Mouse (Mus musculus) limb, embryonic 10.5 days (tissue): ENCODE results near the gene Ptprz1. TPM values are rescaled to one million over a fixed set of nuclear protein-coding genes. Genes with fewer than 3 reads are reported as not detected.
"Not testable (repeated sequence)": the region's sequence is repeated elsewhere in the genome, so short reads cannot be mapped to it uniquely, and the experiment has no call there.

Experiments
- DNase-seq: peaks from one replicate; pipeline ENCODE4 v3.0.0-alpha.2; 2017; ENCODE audit warnings: low spot score
- H3K27ac ChIP-seq: fragments of 300-500 bp; sonication (generic); 2 replicates; pipeline ENCODE4 v1.5.1; 2016; ENCODE audit warnings: mild to moderate bottlenecking
- H3K27me3 ChIP-seq: fragments of 300-500 bp; sonication (generic); 2 replicates; pipeline ENCODE4 v1.6.1; 2016; ENCODE audit warnings: low read depth, mild to moderate bottlenecking; ENCODE audit not compliant: poor library complexity, severe bottlenecking
- H3K36me3 ChIP-seq: fragments of 300-500 bp; sonication (generic); 2 replicates; pipeline ENCODE4 v1.6.1; 2016; ENCODE audit warnings: mild to moderate bottlenecking, moderate library complexity
- H3K4me1 ChIP-seq: fragments of 300-500 bp; sonication (generic); 2 replicates; pipeline ENCODE4 v1.6.1; 2016
- H3K4me3 ChIP-seq: fragments of 300-500 bp; sonication (generic); 2 replicates; pipeline ENCODE4 v1.5.1; 2016; ENCODE audit warnings: mild to moderate bottlenecking, moderate library complexity
- H3K9me3 ChIP-seq: fragments of 300-500 bp; sonication (generic); replicated peaks from 2 replicates; pipeline ENCODE4 v1.6.1; 2016; ENCODE audit warnings: mild to moderate bottlenecking
- WGBS: fragments of 180-500 bp; shearing (Covaris S2); methylation state at CpG from one replicate; pipeline ENCODE4 v1.1.7; 2016; 5-methylcytosine and 5-hydroxymethylcytosine counted together
- polyA plus RNA-seq: library from polyadenylated mRNA; unstranded; fragments of >200 nt; fragmentation: Nextera tagmentation; extraction: Ambion mirVana; gene quantifications from 2 replicates; pipeline ENCODE4 v1.2.1, GENCODE M21; 2016

Ptprz1 gene
- polyA plus RNA-seq, 1 experiment from 2014 or later, result 1.3 TPM

DNA sequence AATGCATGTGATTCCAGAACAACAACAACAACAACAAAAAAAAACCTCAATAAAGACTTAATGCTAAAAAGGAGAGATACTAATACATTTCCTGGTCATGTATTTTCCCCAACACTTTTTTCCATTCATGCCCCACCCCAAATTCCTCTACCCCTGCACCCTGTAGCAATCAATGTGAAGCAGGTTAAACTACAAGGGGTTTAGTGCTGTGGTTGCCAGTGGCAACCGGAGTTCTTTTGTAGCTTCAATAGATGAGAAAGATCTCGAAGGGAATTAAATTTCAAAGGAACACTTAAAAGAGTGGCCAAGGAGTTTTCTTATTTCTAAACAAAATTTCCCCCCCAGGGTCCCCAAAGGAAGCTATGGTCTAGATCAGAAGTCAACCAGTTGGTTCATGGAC lies 200.8 kb downstream of the Ptprz1 start:
- Histone ChIP-seq H3K27ac (no peak overlapping the region), H3K36me3 (no peaks in the 10 kb centered on the region), H3K4me3 (no peak overlapping the region), H3K9me3 (no peaks in the 10 kb centered on the region), H3K4me1 (peaks cover 6% of the 10 kb centered on the region), H3K27me3 (no peaks in the 10 kb centered on the region)
- DNase-seq, result no peak
- WGBS, result 74% methylated on average over 2 of the region's 2 CpGs

DNA sequence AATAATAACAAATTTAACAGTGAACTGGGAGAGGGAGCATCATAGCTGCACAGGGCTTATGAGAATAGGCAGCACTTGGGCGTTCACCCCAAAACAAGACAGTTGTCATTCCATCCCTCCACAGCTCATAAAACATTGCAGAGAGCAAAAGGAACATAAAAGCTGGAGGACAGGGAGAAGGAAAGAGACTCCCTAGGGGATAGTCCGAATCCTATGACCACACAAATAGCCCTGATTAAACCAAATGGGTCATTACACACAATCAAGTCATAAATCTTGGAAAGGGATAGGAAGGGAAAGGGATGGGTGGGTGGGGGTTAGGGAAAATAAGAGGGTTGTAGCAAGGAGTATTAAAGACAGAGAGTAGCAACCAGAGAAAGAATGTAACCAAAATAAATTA lies 203.0 kb downstream of the Ptprz1 start:
- H3K4me3 ChIP-seq, result no peak overlapping the region
- peaks cover 6% of the 10 kb centered on the region for H3K4me1 ChIP-seq
- H3K27ac ChIP-seq, result no peak overlapping the region
- DNase-seq, result no peak
- 35% methylated on average over 2 of the region's 2 CpGs for WGBS
- H3K36me3 ChIP-seq, result no peaks in the 10 kb centered on the region
- H3K27me3 ChIP-seq, result no peaks in the 10 kb centered on the region
- no peaks in the 10 kb centered on the region for H3K9me3 ChIP-seq

DNA sequence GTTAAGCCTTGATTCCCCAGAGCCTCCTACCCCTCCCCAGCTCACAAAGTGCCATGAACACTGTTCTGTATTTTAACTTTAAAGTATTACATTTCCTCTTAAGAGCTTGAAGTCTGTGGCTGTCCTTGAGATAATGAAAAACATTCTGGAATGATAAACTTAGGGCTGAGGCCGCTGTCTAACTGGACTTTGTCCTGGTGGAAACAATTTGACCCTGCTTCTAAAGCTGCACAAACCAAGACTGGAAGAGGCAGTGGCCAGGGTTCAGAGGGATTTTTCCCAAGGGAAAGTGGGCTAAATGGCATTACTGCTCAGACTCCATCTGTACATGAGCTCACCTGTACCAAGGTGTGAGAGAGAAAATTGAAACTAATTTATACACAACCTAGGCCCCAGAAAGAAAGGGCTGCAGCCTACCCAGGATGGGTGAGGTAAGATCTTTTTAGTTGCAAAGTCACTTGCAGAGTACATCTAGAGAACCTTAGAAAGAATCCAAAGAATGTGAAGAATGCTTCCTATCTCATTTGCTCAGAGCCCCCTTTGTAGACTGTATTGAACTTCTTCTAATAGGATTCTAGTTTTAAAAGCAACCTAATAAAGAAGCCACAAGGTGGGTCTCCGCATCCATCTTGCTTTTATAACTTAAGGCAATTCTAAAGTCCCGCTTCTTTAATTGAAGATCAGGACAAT lies 204.8 kb downstream of the Ptprz1 start:
- DNase-seq, result no peak

DNA sequence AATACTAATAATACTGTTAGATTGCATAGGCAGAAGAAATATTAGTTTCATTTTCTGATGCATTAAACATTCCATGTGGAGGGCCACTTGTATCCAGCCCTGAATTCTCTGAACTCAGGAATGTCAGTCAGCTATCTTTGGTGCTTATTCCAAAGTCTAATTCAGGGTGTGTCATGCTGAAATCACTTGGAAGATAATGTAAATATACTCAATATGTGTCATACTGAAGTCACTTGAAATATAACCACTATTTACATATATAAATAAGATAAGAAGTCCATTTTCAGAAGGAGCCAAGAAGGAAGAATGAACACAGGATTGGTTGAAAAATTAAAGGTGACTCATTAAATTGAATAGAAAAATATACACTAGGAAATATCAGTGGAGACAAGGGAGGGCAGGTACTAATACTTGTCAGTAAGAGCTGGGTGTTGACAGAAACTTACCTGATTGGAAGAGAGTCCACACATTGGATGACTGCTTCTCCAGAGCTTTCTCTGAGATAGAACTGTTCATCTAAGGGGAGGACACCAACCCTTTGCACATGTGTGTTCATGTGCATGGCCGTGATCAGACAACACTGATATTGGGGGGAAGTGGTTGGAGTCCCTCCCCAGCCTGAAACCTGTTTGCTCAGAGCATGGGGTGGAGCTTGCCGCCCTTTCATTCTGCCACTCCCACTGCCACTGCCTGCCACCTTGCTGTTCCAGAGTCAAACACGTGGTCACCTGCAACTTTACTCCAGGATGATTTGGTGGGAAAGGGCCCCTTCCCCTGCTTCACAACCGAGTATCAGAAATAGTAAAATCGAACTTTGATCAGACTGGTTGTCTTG lies 209.5 kb downstream of the Ptprz1 start:
- no peak overlapping the region for H3K27ac ChIP-seq
- H3K9me3 ChIP-seq, result no peaks in the 10 kb centered on the region
- no peak for DNase-seq
- no peaks in the 10 kb centered on the region for H3K36me3 ChIP-seq
- no peaks in the 10 kb centered on the region for H3K27me3 ChIP-seq
- H3K4me1 ChIP-seq, result peaks cover 4% of the 10 kb centered on the region
- no peak overlapping the region for H3K4me3 ChIP-seq
- WGBS, result 87% methylated on average over 5 of the region's 5 CpGs

More for the DNA sequence above, 204.8 kb downstream of the Ptprz1 start:
- H3K27me3 ChIP-seq, result no peaks in the 10 kb centered on the region
- H3K36me3 ChIP-seq, result no peaks in the 10 kb centered on the region
- H3K9me3 ChIP-seq, result no peaks in the 10 kb centered on the region
- H3K4me3 ChIP-seq, result no peak overlapping the region
- WGBS, result 71% methylated on average over 3 of the region's 3 CpGs
- no peak overlapping the region for H3K27ac ChIP-seq
- peaks cover 6% of the 10 kb centered on the region for H3K4me1 ChIP-seq

DNA sequence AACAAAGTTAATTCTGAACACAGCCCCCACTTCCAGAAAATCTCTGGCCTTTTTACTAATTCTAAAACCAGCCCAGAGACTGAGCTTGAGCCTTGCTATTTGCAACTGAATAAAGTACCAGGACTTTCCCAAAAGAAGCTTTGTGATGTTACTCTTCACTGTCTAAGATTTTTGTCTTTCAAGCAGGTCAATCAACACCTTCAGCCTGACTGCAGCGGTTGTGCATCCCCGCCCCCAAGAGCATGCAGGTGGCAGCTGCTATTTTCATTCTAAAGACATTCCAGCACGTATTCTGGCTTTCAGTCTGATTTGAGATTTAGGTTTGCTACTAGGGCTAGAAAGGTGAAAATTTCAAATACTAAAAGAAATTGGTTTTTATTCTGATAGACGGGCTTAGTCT lies 214.0 kb downstream of the Ptprz1 start:
- not testable (repeated sequence) for H3K36me3 ChIP-seq, H3K4me1 ChIP-seq, DNase-seq, H3K9me3 ChIP-seq, H3K27me3 ChIP-seq, H3K27ac ChIP-seq, H3K4me3 ChIP-seq
- WGBS, result 77% methylated on average over 4 of the region's 4 CpGs

- 92% methylated on average over 11 of the region's 11 CpGs for WGBS
- DNase-seq, H3K27ac ChIP-seq, H3K9me3 ChIP-seq, H3K27me3 ChIP-seq, H3K36me3 ChIP-seq, H3K4me3 ChIP-seq, H3K4me1 ChIP-seq: not testable (repeated sequence)
These were observed 215.2 kb downstream of the Ptprz1 start for GRCm38 (mm10) chr6:23090346-23091055.
